Mouse (Mus musculus): ENCODE data around the gene Cnn3. TPM values are rescaled to one million over a fixed set of nuclear protein-coding genes. Genes with fewer than 3 reads are reported as not detected.
A peak's percentile ranks its signal among the peaks of the same experiment; 100 is the strongest.

The Cnn3 gene
- 423 and 447 TPM in 2 replicates for polyA plus RNA-seq (2015; fragmentation: Nextera tagmentation; extraction: Ambion mirVana)

DNA sequence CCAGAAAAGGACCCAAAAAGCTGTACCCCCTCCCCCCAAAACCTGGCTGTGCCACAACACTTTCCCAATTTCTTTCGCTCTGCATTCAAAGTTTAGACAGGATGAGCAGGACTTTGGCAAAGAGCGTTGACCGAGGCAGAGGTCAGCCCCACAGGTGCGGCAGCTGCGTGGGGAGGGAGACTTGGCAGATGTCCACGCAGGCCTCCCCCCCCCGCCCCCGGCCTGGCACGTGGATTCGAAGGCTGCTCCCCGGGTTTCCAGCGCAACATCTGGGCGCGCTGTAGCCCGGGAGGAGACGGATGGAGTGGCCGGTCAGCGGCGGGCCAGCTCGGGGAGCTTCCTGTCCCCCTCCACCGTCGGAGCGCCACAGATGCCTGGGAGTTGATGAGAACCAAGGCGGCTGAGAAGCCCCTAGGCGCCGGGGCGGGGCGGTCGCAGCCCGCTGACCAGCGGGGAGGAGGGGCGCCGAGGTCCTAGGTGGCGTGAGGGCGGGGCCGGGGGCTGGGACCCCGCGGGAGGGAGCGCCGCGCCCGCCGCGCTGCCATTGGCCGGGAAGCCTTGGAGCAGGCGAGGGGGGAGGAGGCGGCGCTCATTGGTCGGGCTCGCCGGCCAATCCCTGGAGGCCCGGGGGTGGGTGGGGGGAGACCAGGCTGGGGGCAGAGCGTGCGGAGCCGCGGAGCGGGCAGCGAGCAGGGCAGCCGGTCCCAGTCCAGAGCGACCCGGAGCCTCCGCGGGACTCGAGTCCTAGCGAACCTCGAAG lies at the start of gene Cnn3:
Gene Cnn3, plus strand, starts transcription at position 637 of the 760 bp plus-strand sequence.
- Histone ChIP-seq H3K36me3 (no peaks in the 10 kb centered on the region), H3K27me3 (no peaks in the 10 kb centered on the region), H3K9me3 (no peaks in the 10 kb centered on the region), H3K4me2 (peak within 1 kb of the TSS; percentile 76), H3K9ac (peak within 1 kb of the TSS; percentile 96), H3K4me1 (replicated peaks) (peaks cover 36% of the 10 kb centered on the region), H3K4me3 (peak within 1 kb of the TSS; percentile 91), H3K27ac (replicated peaks) (peak within 1 kb of the TSS; percentile 96)
- ATAC-seq (ENCODE audit: low FRiP score, low read depth) = peak; percentile 91
- WGBS = under 1% methylated on average over 62 of the region's 66 CpGs

DNA sequence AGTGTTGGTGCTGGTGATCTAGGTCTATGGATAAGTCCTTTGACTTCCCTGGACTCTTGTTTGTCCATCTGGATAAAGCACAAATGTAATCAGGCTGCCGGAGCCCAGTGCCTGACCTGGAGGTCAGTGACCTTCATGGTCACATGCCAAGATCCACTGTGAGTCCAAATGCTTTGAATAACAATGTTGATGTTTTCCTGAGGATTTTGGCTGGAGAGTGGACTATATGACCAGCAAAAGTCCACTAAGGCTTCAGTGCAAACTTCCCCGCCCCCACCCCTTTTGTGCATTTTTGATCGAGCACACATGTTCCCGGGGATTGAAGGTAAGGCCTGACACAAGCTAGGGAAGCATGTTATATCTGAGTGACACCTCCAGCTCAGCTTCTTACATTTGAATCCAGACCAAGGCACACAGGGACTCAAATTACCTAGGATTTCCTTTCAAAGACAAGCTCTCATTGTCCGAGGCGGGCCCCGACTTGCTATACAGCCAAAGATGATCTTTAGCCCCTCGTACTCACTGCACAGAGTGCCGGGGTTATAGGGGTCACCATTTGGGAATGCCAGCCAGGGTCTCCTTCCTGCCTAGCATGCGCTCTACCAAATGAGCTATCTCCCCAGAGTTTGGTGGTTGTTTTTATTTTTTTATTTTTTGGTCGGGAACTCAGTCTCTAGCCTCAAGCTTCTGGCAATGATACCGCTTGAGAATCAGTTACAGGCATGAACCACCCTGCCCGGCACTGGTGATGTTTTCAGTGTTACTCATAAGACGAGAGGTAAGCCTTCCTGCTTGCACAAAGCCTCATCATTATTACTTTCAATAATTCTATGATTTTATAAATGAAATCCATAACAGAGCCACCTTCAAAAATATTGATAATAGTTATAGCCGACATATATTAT lies 47.3 kb upstream of the Cnn3 start:
- no peaks in the 10 kb centered on the region for H3K36me3 ChIP-seq
- no peaks in the 10 kb centered on the region for H3K4me1 ChIP-seq (replicated peaks)
- no peaks in the 10 kb centered on the region for H3K27me3 ChIP-seq
- H3K9me3 ChIP-seq = no peaks in the 10 kb centered on the region
- H3K9ac ChIP-seq = no peak overlapping the region
- no peak overlapping the region for H3K4me3 ChIP-seq
- ATAC-seq (ENCODE audit: low FRiP score, low read depth) = no peak
- H3K4me2 ChIP-seq = no peak overlapping the region
- WGBS = 52% methylated on average over 15 of the region's 15 CpGs
- H3K27ac ChIP-seq (replicated peaks) = no peak overlapping the region

DNA sequence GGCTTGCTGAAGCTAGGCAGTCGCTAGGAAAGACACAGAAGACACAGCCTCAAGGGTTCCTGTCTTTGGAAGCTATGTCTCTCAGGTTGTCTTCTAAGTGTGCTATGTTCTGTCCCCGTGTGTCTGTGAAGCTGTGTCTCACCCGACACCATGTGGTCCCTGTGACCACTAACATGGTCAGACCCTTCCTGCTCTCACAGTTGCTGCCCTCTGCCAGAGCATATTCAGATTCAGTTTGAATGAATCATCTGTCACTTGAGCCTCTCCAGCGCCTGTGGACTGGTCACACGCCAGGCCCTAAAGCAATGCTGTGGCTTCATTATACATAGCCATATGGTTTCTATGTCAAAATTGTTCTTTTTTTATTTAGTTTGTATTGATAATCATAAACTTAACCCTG lies 46.6 kb upstream of the Cnn3 start:
- Histone ChIP-seq H3K9ac (no peak overlapping the region), H3K27ac (replicated peaks) (no peak overlapping the region), H3K9me3 (no peaks in the 10 kb centered on the region), H3K4me3 (no peak overlapping the region), H3K4me1 (replicated peaks) (no peaks in the 10 kb centered on the region), H3K27me3 (no peaks in the 10 kb centered on the region), H3K4me2 (no peak overlapping the region), H3K36me3 (no peaks in the 10 kb centered on the region)
- 77% methylated on average over 5 of the region's 5 CpGs for WGBS
- no peak for ATAC-seq (ENCODE audit: low FRiP score, low read depth)

DNA sequence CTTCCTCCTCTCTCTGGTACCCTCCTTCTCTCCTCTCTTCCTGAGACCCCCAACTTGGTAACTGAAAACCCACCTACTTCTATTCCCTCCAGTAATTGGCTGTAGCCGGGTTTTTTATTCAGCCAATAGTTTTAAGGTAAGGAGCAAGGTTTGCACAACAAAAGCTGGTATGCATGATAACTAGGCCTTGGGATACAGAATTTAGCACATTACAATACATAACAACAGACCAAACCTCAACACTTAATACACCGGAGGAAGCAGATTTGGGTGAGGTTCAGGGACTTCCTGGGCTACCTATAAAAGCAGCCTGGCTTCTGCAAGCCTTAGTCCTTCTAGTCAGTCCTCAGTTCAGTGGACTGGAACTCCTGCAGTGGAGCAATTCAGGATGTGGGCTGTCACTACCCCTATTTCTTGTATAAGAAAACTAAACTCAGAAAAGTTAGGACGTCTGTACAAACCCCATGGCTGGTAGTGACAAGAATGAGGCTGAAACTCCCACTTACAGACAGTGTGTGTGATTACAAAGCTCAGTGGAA lies 38.8 kb upstream of the Cnn3 start:
- Histone ChIP-seq H3K27me3 (no peaks in the 10 kb centered on the region), H3K4me3 (no peak overlapping the region), H3K4me2 (no peak overlapping the region), H3K27ac (replicated peaks) (no peak overlapping the region), H3K4me1 (replicated peaks) (peaks cover 19% of the 10 kb centered on the region), H3K9me3 (no peaks in the 10 kb centered on the region), H3K36me3 (no peaks in the 10 kb centered on the region), H3K9ac (no peak overlapping the region)
- no peak for ATAC-seq (ENCODE audit: low FRiP score, low read depth)
- WGBS = 75% methylated on average over 3 of the region's 3 CpGs

GRCm38 (mm10) chr3:121389366-121389765 lies 36.9 kb upstream of the Cnn3 start:
- no peak for ATAC-seq (ENCODE audit: low FRiP score, low read depth)
- 57% methylated on average over 8 of the region's 8 CpGs for WGBS

GRCm38 (mm10) chr3:121389860-121390530 lies 36.3 kb upstream of the Cnn3 start:
- Histone ChIP-seq H3K9ac (no peak overlapping the region), H3K27me3 (no peaks in the 10 kb centered on the region), H3K27ac (replicated peaks) (peak overlapping the region; percentile 38), H3K9me3 (no peaks in the 10 kb centered on the region), H3K36me3 (no peaks in the 10 kb centered on the region), H3K4me2 (peak overlapping the region; percentile 41), H3K4me1 (replicated peaks) (peaks cover 19% of the 10 kb centered on the region), H3K4me3 (peak overlapping the region; percentile 1; the same call in 1 of the 2 replicates)
- 13% methylated on average over 17 of the region's 17 CpGs for WGBS
- peak; percentile 77 for ATAC-seq (ENCODE audit: low FRiP score, low read depth)

More at GRCm38 (mm10) chr3:121389366-121389765, 36.9 kb upstream of the Cnn3 start:
- Histone ChIP-seq H3K9me3 (no peaks in the 10 kb centered on the region), H3K27me3 (no peaks in the 10 kb centered on the region), H3K4me3 (no peak overlapping the region), H3K9ac (no peak overlapping the region), H3K4me2 (no peak overlapping the region), H3K27ac (replicated peaks) (0 out of 2 replicates have a peak overlapping the region, but pooled peaks have one; percentile 45), H3K4me1 (replicated peaks) (peaks cover 19% of the 10 kb centered on the region), H3K36me3 (no peaks in the 10 kb centered on the region)

DNA sequence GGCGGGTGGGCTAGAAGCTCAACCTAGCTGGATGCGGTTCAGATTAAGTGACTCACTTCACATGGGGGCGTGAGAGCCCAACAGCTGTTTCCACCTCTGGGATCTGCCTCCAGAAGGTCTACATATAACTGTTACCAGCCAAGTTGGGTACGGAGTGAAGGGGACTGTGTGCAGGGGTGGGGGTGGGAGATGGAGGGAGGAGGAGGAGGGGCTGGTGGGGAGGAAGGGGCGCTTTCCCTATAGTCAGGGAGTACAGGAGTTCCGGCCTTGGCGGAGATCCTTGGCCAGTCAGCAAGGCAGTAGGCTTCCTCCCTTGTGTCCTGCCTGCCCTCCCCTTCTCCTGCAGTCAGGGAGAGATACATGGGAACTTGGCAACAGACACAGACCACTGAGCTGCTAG lies 35.6 kb upstream of the Cnn3 start:
- peaks cover 19% of the 10 kb centered on the region for H3K4me1 ChIP-seq (replicated peaks)
- H3K9ac ChIP-seq = no peak overlapping the region
- whole genome bisulfite sequencing = 20% methylated on average over 7 of the region's 7 CpGs
- no peaks in the 10 kb centered on the region for H3K9me3 ChIP-seq
- H3K27me3 ChIP-seq = no peaks in the 10 kb centered on the region
- H3K36me3 ChIP-seq = no peaks in the 10 kb centered on the region
- peak; percentile 71 for ATAC-seq (ENCODE audit: low FRiP score, low read depth)
- no peak overlapping the region for H3K4me3 ChIP-seq
- H3K27ac ChIP-seq (replicated peaks) = no peak overlapping the region
- peak overlapping the region; percentile 41 for H3K4me2 ChIP-seq

DNA sequence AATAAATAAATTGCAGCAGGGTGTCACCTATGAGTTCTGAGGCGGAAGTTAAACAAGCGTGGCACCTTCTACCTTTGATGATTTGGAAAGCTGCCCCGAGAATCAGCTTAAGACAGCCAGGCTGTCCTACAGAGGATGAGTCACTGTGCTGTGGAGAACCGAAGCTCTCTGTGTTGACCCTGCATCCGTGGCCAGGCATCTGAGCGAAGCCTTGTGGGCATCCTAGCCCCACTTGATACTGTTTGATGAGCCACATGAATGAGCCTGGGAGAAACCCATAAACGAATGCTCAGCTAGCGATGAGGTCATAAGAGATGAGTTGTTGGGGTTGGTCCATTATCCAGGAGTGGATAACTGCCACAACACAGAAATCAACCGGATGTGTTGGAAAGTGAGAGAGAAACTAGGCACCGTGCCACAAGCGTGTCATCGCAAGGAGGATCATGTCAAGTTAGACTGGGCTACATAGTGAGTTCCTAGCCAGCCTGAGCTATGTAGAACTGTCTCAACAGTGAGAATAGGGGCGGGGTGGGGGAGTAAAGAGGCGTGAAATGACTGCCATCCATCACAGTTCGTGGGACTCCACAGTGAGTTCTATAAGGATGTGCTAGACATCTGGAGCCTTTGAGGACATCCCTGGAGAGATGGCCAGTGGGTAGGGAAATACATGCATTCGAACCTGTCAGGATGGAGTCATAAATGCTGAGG lies 30.6 kb upstream of the Cnn3 start:
- Histone ChIP-seq H3K4me1 (replicated peaks) (peaks cover 4% of the 10 kb centered on the region), H3K9me3 (no peaks in the 10 kb centered on the region), H3K9ac (no peak overlapping the region), H3K4me3 (no peak overlapping the region), H3K27me3 (no peaks in the 10 kb centered on the region), H3K27ac (replicated peaks) (no peak overlapping the region), H3K36me3 (no peaks in the 10 kb centered on the region), H3K4me2 (no peak overlapping the region)
- ATAC-seq (ENCODE audit: low FRiP score, low read depth) = no peak
- 71% methylated on average over 16 of the region's 16 CpGs for WGBS

GRCm38 (mm10) chr3:121396561-121396960 lies 29.7 kb upstream of the Cnn3 start:
- WGBS = 76% methylated on average over 7 of the region's 7 CpGs
- H3K4me1 ChIP-seq (replicated peaks) = no peaks in the 10 kb centered on the region
- no peak overlapping the region for H3K27ac ChIP-seq (replicated peaks)
- no peaks in the 10 kb centered on the region for H3K9me3 ChIP-seq
- no peaks in the 10 kb centered on the region for H3K27me3 ChIP-seq
- H3K9ac ChIP-seq = no peak overlapping the region
- no peak overlapping the region for H3K4me3 ChIP-seq
- ATAC-seq (ENCODE audit: low FRiP score, low read depth) = no peak
- H3K4me2 ChIP-seq = no peak overlapping the region
- no peaks in the 10 kb centered on the region for H3K36me3 ChIP-seq

GRCm38 (mm10) chr3:121397007-121397406 lies 29.3 kb upstream of the Cnn3 start:
- no peak overlapping the region for H3K4me3 ChIP-seq
- 85% methylated on average over 6 of the region's 6 CpGs for WGBS
- no peak overlapping the region for H3K4me2 ChIP-seq
- no peaks in the 10 kb centered on the region for H3K36me3 ChIP-seq
- no peaks in the 10 kb centered on the region for H3K4me1 ChIP-seq (replicated peaks)
- H3K27ac ChIP-seq (replicated peaks) = no peak overlapping the region
- no peaks in the 10 kb centered on the region for H3K9me3 ChIP-seq
- ATAC-seq (ENCODE audit: low FRiP score, low read depth) = no peak
- H3K27me3 ChIP-seq = no peaks in the 10 kb centered on the region
- no peak overlapping the region for H3K9ac ChIP-seq

- Histone ChIP-seq H3K4me2 (no peak overlapping the region), H3K4me1 (replicated peaks) (no peaks in the 10 kb centered on the region), H3K36me3 (no peaks in the 10 kb centered on the region), H3K27me3 (no peaks in the 10 kb centered on the region), H3K9me3 (no peaks in the 10 kb centered on the region), H3K4me3 (no peak overlapping the region), H3K27ac (replicated peaks) (no peak overlapping the region), H3K9ac (no peak overlapping the region)
- no peak for ATAC-seq (ENCODE audit: low FRiP score, low read depth)
- WGBS = 88% methylated on average over 4 of the region's 4 CpGs
These were observed 24.9 kb upstream of the Cnn3 start for GRCm38 (mm10) chr3:121401384-121401783.
